Mouse (Mus musculus): ENCODE results near the gene Hoxa6.

Gene Hoxa6

GRCm38 (mm10) chr6:52165441-52166370 is 42.8 kb downstream of the Hoxa6 start:
- DNase-seq (ENCODE audit: low read depth, low spot score) = no peak

- no peak for DNase-seq (ENCODE audit: low read depth, low spot score)
Observed at GRCm38 (mm10) chr6:52164626-52165440, 43.7 kb downstream of the Hoxa6 start, which contains the start of gene Hoxa2. TSS of gene Hoxa2 (minus strand) at chr6:52164831.

- no peak for DNase-seq (ENCODE audit: low read depth, low spot score)
Observed at GRCm38 (mm10) chr6:52164051-52164625, 44.4 kb downstream of the Hoxa6 start.

GRCm38 (mm10) chr6:52163366-52164031 is 45.0 kb downstream of the Hoxa6 start:
- no peak for DNase-seq (ENCODE audit: low read depth, low spot score)

- DNase-seq (ENCODE audit: low read depth, low spot score) = no peak
Observed at GRCm38 (mm10) chr6:52162611-52163365, 45.7 kb downstream of the Hoxa6 start.

GRCm38 (mm10) chr6:52162093-52162380 is 46.5 kb downstream of the Hoxa6 start:
- DNase-seq (ENCODE audit: low read depth, low spot score) = no peak

- no peak for DNase-seq (ENCODE audit: low read depth, low spot score)
Observed at GRCm38 (mm10) chr6:52161336-52162092, 47.0 kb downstream of the Hoxa6 start.

- peak; percentile 68 for DNase-seq (ENCODE audit: low read depth, low spot score)
Observed at GRCm38 (mm10) chr6:52160511-52161335, 47.8 kb downstream of the Hoxa6 start.

- peak; percentile 55 for DNase-seq (ENCODE audit: low read depth, low spot score)
Observed at GRCm38 (mm10) chr6:52159979-52160378, 48.5 kb downstream of the Hoxa6 start.

- DNase-seq (ENCODE audit: low read depth, low spot score) = peak; percentile 25
Observed at GRCm38 (mm10) chr6:52159164-52159761, 49.3 kb downstream of the Hoxa6 start.

GRCm38 (mm10) chr6:52158276-52159051 is 50.1 kb downstream of the Hoxa6 start, which contains the start of gene Hoxa1:
TSS of gene Hoxa1 (minus strand) at chr6:52158317.
- peak; percentile 64 for DNase-seq (ENCODE audit: low read depth, low spot score)

GRCm38 (mm10) chr6:52157466-52158275 is 50.9 kb downstream of the Hoxa6 start:
- no peak for DNase-seq (ENCODE audit: low read depth, low spot score)

- DNase-seq (ENCODE audit: low read depth, low spot score) = no peak
Observed at GRCm38 (mm10) chr6:52156551-52157200, 51.8 kb downstream of the Hoxa6 start.
